Mouse (Mus musculus): Measurements from ENCODE around the gene Zkscan1.

DNA sequence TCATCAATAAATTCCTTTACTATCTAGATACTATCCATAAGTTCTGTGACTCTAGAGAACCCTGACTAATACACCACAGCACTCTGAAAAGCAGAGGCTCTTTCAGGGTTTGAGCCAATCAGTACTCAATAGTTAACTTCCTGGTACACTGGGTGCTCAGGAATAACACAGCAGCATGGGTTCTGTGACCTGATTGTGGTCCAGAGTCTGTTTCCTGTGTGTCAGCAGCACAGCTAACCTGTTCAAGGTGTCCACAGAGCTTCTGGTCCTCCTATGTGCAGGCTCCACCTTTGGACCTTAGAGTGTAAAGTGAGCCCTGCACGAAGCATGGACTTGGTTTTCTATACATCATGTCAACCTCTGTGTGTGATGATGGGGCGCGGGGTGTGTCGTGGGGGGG is 11.1 kb upstream of the Zkscan1 start:
- TF ChIP-seq POLR2A (IDR thresholded peaks at IDR 0.05; ENCODE audit: insufficient read depth, low read depth, low read length) (no peak), CTCF (IDR thresholded peaks at IDR 0.05; ENCODE audit: insufficient read depth, low read depth, low read length) (no peak)

Measured in olfactory bulb, adult 2 months (tissue).